Mouse (Mus musculus): Measurements from ENCODE around the gene Fam228a.

DNA sequence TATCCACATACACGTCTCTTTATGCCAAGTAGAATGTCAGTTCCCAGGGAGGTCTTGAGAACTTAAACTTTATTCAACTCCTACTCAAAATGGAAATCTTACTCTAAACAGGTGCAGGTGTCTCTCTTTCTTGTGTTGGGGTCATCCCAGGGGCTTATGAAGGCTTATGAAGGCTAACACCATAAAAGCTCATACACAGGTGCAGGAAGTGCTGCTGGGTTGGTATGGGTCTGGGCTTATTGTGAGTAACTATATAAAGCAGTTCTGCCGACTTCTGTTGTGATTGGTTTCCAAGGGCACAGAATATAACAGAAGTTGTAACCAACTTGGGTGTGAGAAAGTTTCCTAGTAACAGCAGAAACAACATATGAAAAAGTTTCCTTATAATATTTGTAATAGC lies 46.2 kb upstream of the Fam228a start:
- no peak for TF ChIP-seq CTCF (IDR thresholded peaks at IDR 0.05; ENCODE audit: low read depth)
- no peak for TF ChIP-seq EP300 (IDR thresholded peaks at IDR 0.05; ENCODE audit: low read depth)

Measured in heart, postnatal 0 days (tissue).